ENCODE assay signal across 12 mouse cellular contexts in genomic region chr6:44092336-44092735, GRCm38 (mm10).
DNase-seq lines count a peak whose midpoint lies in the region; ATAC-seq and TF ChIP-seq lines count a peak whose summit lies in the region.
"Had no signal": no experiment of that assay in that cellular context is flagged by ENCODE, and none has a peak within 500 bp of the region (broad histone marks: within the 10 kb centered on the region; RNA-seq: fewer than 3 reads in every experiment).

No protein-coding gene starts in this region.

- no peak overlapping the region for H3K27ac ChIP-seq in forebrain, embryonic 14.5 days (ENCODE audit: low read depth, low read length)
- no peak overlapping the region for H3K27ac ChIP-seq in forebrain, embryonic 12.5 days
- H3K27ac ChIP-seq in ES-E14 (ENCODE audit: insufficient read depth, low read depth, low read length, poor library complexity, severe bottlenecking): no peak overlapping the region
- H3K27ac ChIP-seq: liver, embryonic 13.5 days had no signal

- H3K4me1 ChIP-seq in forebrain, embryonic 14.5 days (ENCODE audit: control insufficient read depth, insufficient read depth, low read length): no peaks in the 10 kb centered on the region
- no peaks in the 10 kb centered on the region for H3K4me1 ChIP-seq in forebrain, embryonic 12.5 days
- no peaks in the 10 kb centered on the region for H3K4me1 ChIP-seq in ES-E14 (ENCODE audit: control insufficient read depth in 2 of 2, insufficient read depth in 2 of 2, low read length in 2 of 2, poor library complexity in 1 of 2)
- H3K4me1 ChIP-seq: heart, embryonic 12.5 days; liver, embryonic 13.5 days had no signal

- DNase-seq in forebrain, embryonic 14.5 days (ENCODE audit: low spot score): peak; percentile 52
- peak; percentile 3 for DNase-seq in left cerebral cortex, postnatal 4 days
- no peak for DNase-seq in left cerebral cortex, adult 11 months (ENCODE audit: low spot score)
- no peak for DNase-seq in ES-E14 (ENCODE audit: low read depth, low spot score)
- peak; percentile 4 for DNase-seq in retina, postnatal 1 day
- no peak for DNase-seq in adipocyte (ENCODE audit: low spot score)
- DNase-seq: adrenal gland, postnatal 25 days; kidney, postnatal 25 days; liver, embryonic 13.5 days; lung, postnatal 4 days had no signal

- no peak overlapping the region for H3K9ac ChIP-seq in forebrain, embryonic 14.5 days (ENCODE audit: low read length)
- H3K9ac ChIP-seq in forebrain, embryonic 12.5 days: no peak overlapping the region
- no peak overlapping the region for H3K9ac ChIP-seq in ES-E14 (ENCODE audit: insufficient read depth, low read depth, low read length, poor library complexity, severe bottlenecking)
- H3K9ac ChIP-seq: heart, embryonic 12.5 days; liver, embryonic 13.5 days had no signal

- in situ Hi-C loops in ES-E14 (cut with MboI; ENCODE audit: low sequenced_read_pairs in 2 of 2, unreplicated experiment in 2 of 2): no loop called here

- H3K4me2 ChIP-seq in forebrain, embryonic 14.5 days (ENCODE audit: low read length): no peak overlapping the region
- H3K4me2 ChIP-seq in forebrain, embryonic 12.5 days: no peak overlapping the region
- H3K4me2 ChIP-seq: heart, embryonic 12.5 days; liver, embryonic 13.5 days had no signal

- no peaks in the 10 kb centered on the region for H3K9me3 ChIP-seq in forebrain, embryonic 14.5 days (replicated peaks; ENCODE audit: control insufficient read depth, low read length)
- H3K9me3 ChIP-seq in forebrain, embryonic 12.5 days: no peaks in the 10 kb centered on the region
- H3K9me3 ChIP-seq in ES-E14 (ENCODE audit: control insufficient read depth, insufficient read depth, low read depth, low read length): no peaks in the 10 kb centered on the region
- H3K9me3 ChIP-seq: heart, embryonic 12.5 days; liver, embryonic 13.5 days had no signal

- H3K36me3 ChIP-seq in forebrain, embryonic 14.5 days (ENCODE audit: control insufficient read depth, insufficient read depth, low read length): no peaks in the 10 kb centered on the region
- H3K36me3 ChIP-seq in forebrain, embryonic 12.5 days (replicated peaks): no peaks in the 10 kb centered on the region
- H3K36me3 ChIP-seq in ES-E14 (ENCODE audit: control insufficient read depth, insufficient read depth, low read length, poor library complexity, severe bottlenecking): no peaks in the 10 kb centered on the region
- H3K36me3 ChIP-seq: heart, embryonic 12.5 days; liver, embryonic 13.5 days had no signal

- H3K4me3 ChIP-seq in forebrain, embryonic 14.5 days (ENCODE audit: low read depth, low read length): no peak overlapping the region
- no peak overlapping the region for H3K4me3 ChIP-seq in forebrain, embryonic 12.5 days (replicated peaks)
- H3K4me3 ChIP-seq in ES-E14 (ENCODE audit: insufficient read depth in 1 of 2, low read depth in 1 of 2, low read length in 2 of 2, poor library complexity in 1 of 2, severe bottlenecking in 1 of 2): no peak overlapping the region
- H3K4me3 ChIP-seq: heart, embryonic 12.5 days; liver, embryonic 13.5 days had no signal

- no peaks in the 10 kb centered on the region for H3K27me3 ChIP-seq in forebrain, embryonic 14.5 days (replicated peaks; ENCODE audit: control insufficient read depth, insufficient read depth, low read length)
- H3K27me3 ChIP-seq in forebrain, embryonic 12.5 days: no peaks in the 10 kb centered on the region
- H3K27me3 ChIP-seq: heart, embryonic 12.5 days; liver, embryonic 13.5 days had no signal

- intact Hi-C loops in left cerebral cortex, postnatal 4 days (cut with DNase I): no loop called here

- 56% methylated on average over 2 of the region's 2 CpGs for WGBS in forebrain, embryonic 14.5 days
- 41% methylated on average over 2 of the region's 2 CpGs for WGBS in forebrain, embryonic 12.5 days

- ATAC-seq in forebrain, embryonic 14.5 days: no peak
- no peak for ATAC-seq in forebrain, embryonic 12.5 days (ENCODE audit: low FRiP score)

TF ChIP-seq in ES-E14, 5 proteins besides CTCF, POLR2A, EP300 and RAD21:
- TF ChIP-seq HCFC1 (IDR thresholded peaks at IDR 0.05; ENCODE audit: borderline replicate concordance, insufficient read depth, low read length) (no peak), ZC3H11A (IDR thresholded peaks at IDR 0.05; ENCODE audit: borderline replicate concordance, low read depth, low read length) (0 out of 2 replicates have a peak, but pooled peaks have one; percentile 9), ZNF384 (IDR thresholded peaks at IDR 0.05; ENCODE audit: low read depth, low read length) (no peak)

Comparison
In these comparisons a context has a peak if more than half of its experiments do, and no peak if none do; other contexts are left out.
1. DNase-seq: peak in forebrain, embryonic 14.5 days (single experiment), left cerebral cortex, postnatal 4 days (single experiment) and retina, postnatal 1 day (single experiment); none in left cerebral cortex, adult 11 months (single experiment), ES-E14 (single experiment) and adipocyte (single experiment).